Mouse (Mus musculus): ENCODE measurements around the gene 4930548H24Rik. TPM values are rescaled to one million over a fixed set of nuclear protein-coding genes. Genes with fewer than 3 reads are reported as not detected.
"Not testable (repeated sequence)": the region's sequence is repeated elsewhere in the genome, so short reads cannot be mapped to it uniquely, and the experiment has no call there.

Gene 4930548H24Rik
- under 1 TPM in 1 of 2 experiments, not detected in 1; 0.10 TPM for total RNA-seq (2021)
- long read RNA-seq: 0 reads

- no peak for DNase-seq (ENCODE audit: low spot score in 2 of 2)
Observed at GRCm38 (mm10) chr5:31485440-31485839, at the start of gene 4930548H24Rik. Gene 4930548H24Rik, plus strand, starts transcription at chr5:31485740.

- DNase-seq (ENCODE audit: low spot score in 2 of 2): no peak
Observed at GRCm38 (mm10) chr5:31451336-31451735, 34.2 kb upstream of the 4930548H24Rik start.

- DNase-seq (ENCODE audit: low spot score in 2 of 2): peak; percentile 90 to 95
Observed at GRCm38 (mm10) chr5:31451878-31452561, 33.5 kb upstream of the 4930548H24Rik start, which contains the start of gene Zfp512. Gene Zfp512, plus strand, starts transcription at chr5:31452431.

- DNase-seq (ENCODE audit: low spot score in 2 of 2): no peak
Observed at GRCm38 (mm10) chr5:31452562-31452878, 33.0 kb upstream of the 4930548H24Rik start.

GRCm38 (mm10) chr5:31452886-31453410 is 32.6 kb upstream of the 4930548H24Rik start:
- DNase-seq (ENCODE audit: low spot score in 2 of 2): no peak

- no peak for DNase-seq (ENCODE audit: low spot score in 2 of 2)
Observed at GRCm38 (mm10) chr5:31467798-31468197, 17.7 kb upstream of the 4930548H24Rik start.

- no peak for DNase-seq (ENCODE audit: low spot score in 2 of 2)
Observed at GRCm38 (mm10) chr5:31469711-31470110, 15.8 kb upstream of the 4930548H24Rik start.

- peak in 1 of 2 experiments; percentile 35 for DNase-seq (ENCODE audit: low spot score in 2 of 2)
Observed at GRCm38 (mm10) chr5:31470334-31470733, 15.2 kb upstream of the 4930548H24Rik start.

- DNase-seq (ENCODE audit: low spot score in 2 of 2): peak in 1 of 2 experiments; percentile 60
Observed at GRCm38 (mm10) chr5:31480536-31480935, 5.0 kb upstream of the 4930548H24Rik start.

- DNase-seq (ENCODE audit: low spot score in 2 of 2): no peak
Observed at GRCm38 (mm10) chr5:31487889-31488288, 2.3 kb downstream of the 4930548H24Rik start.

- DNase-seq (ENCODE audit: low spot score in 2 of 2): no peak
Observed at GRCm38 (mm10) chr5:31489116-31489769, 3.7 kb downstream of the 4930548H24Rik start.

GRCm38 (mm10) chr5:31492031-31492430 is 6.5 kb downstream of the 4930548H24Rik start:
- no peak for DNase-seq (ENCODE audit: low spot score in 2 of 2)

- peak; percentile 84 to 95 for DNase-seq (ENCODE audit: low spot score in 2 of 2)
Observed at GRCm38 (mm10) chr5:31494513-31495297, 9.2 kb downstream of the 4930548H24Rik start, which contains the start of gene Gpn1. Gene Gpn1, plus strand, starts transcription at chr5:31494741.

GRCm38 (mm10) chr5:31504843-31505242 is 19.3 kb downstream of the 4930548H24Rik start:
- no peak for DNase-seq (ENCODE audit: low spot score in 2 of 2)

GRCm38 (mm10) chr5:31512481-31512880 is 26.9 kb downstream of the 4930548H24Rik start:
- no peak for DNase-seq (ENCODE audit: low spot score in 2 of 2)

- no peak for DNase-seq (ENCODE audit: low spot score in 2 of 2)
Observed at GRCm38 (mm10) chr5:31520556-31520955, 35.0 kb downstream of the 4930548H24Rik start.

- peak; percentile 66 to 83 for DNase-seq (ENCODE audit: low spot score in 2 of 2)
Observed at GRCm38 (mm10) chr5:31526354-31527116, 41.0 kb downstream of the 4930548H24Rik start, which contains the start of gene Slc4a1ap. Gene Slc4a1ap, plus strand, starts transcription at chr5:31526995.

GRCm38 (mm10) chr5:31527117-31527680 is 41.7 kb downstream of the 4930548H24Rik start:
- DNase-seq (ENCODE audit: low spot score in 2 of 2): no peak

- not testable (repeated sequence) for DNase-seq (ENCODE audit: low spot score in 2 of 2)
Observed at GRCm38 (mm10) chr5:31527707-31528106, 42.2 kb downstream of the 4930548H24Rik start, which contains the start of gene Supt7l. Gene Supt7l, minus strand, starts transcription at chr5:31527807.

GRCm38 (mm10) chr5:31528560-31528959 is 43.0 kb downstream of the 4930548H24Rik start:
- no peak for DNase-seq (ENCODE audit: low spot score in 2 of 2)
